15 mouse cellular contexts compared by ENCODE assay signal in the genomic region with DNA sequence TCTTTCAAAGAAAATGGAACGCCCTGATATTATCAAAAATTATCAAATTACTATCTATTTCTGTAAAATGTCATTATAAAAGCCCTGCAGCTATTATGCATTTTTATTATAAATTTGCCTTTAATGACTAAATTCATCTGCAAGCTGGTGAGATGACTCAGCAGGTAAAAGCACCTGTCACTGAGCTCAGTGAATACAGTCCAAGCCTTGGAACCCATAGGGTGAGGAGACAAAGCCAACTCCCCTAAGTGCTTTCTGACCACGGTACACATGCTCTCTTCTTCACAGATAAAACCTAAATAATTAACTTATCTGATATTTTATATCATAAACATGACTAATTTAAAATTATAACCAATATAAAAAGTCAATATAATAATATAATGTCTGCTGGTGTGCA.
"Had no signal": no experiment of that assay in that cellular context is flagged by ENCODE, and none has a peak within 500 bp of the region (broad histone marks: within the 10 kb centered on the region; RNA-seq: fewer than 3 reads in every experiment).

No protein-coding gene starts in this region.

- ATAC-seq: liver, postnatal 0 days; lung, postnatal 0 days; midbrain, embryonic 13.5 days; midbrain, embryonic 16.5 days had no signal

- DNase-seq: kidney, postnatal 25 days; left cerebral cortex, postnatal 4 days; liver, postnatal 0 days; lung, embryonic 14.5 days; thymus, adult 18-20 months; thymus, postnatal 36 days had no signal

- H3K27ac ChIP-seq: kidney, postnatal 0 days; limb, embryonic 12.5 days; limb, embryonic 15.5 days; liver, embryonic 14.5 days; macrophage; midbrain, embryonic 13.5 days had no signal

- H3K4me3 ChIP-seq: limb, embryonic 12.5 days; limb, embryonic 15.5 days; midbrain, embryonic 13.5 days had no signal

- H3K4me2 ChIP-seq: limb, embryonic 12.5 days; limb, embryonic 15.5 days; liver, embryonic 11.5 days; lung, embryonic 14.5 days; midbrain, embryonic 13.5 days had no signal

- H3K4me1 ChIP-seq: limb, embryonic 12.5 days; limb, embryonic 15.5 days; midbrain, embryonic 13.5 days had no signal

- H3K9me3 ChIP-seq: limb, embryonic 12.5 days; limb, embryonic 15.5 days; midbrain, embryonic 13.5 days had no signal

- H3K27me3 ChIP-seq: limb, embryonic 12.5 days; limb, embryonic 15.5 days; midbrain, embryonic 13.5 days had no signal

- H3K9ac ChIP-seq: limb, embryonic 12.5 days; limb, embryonic 15.5 days; liver, embryonic 14.5 days; liver, postnatal 0 days; lung, embryonic 14.5 days; midbrain, embryonic 13.5 days had no signal
